Mouse (Mus musculus) limb, embryonic 13.5 days (tissue): ENCODE measurements around the gene Pdk2. TPM values are rescaled to one million over a fixed set of nuclear protein-coding genes. Genes with fewer than 3 reads are reported as not detected.
A peak's percentile ranks its signal among the peaks of the same experiment; 100 is the strongest.

Experiments
- ATAC-seq: fragments of 200-750 bp; cut with Nextera tagmentation; 2 replicates; pipeline ENCODE4 v1.8.0; 2017; ENCODE audit warnings: low read depth, moderate number of reproducible peaks, moderate TSS enrichment; ENCODE audit not compliant: low FRiP score
- H3K27ac ChIP-seq: fragments of 300-500 bp; sonication (generic); 2 replicates; pipeline ENCODE4 v1.5.1; 2015; ENCODE audit warnings: inconsistent platforms, mild to moderate bottlenecking, moderate library complexity
- H3K27me3 ChIP-seq: fragments of 300-500 bp; sonication (generic); 2 replicates; pipeline ENCODE4 v1.6.1; 2015; ENCODE audit warnings: mild to moderate bottlenecking, inconsistent platforms
- H3K36me3 ChIP-seq: fragments of 300-500 bp; sonication (generic); 2 replicates; pipeline ENCODE4 v1.6.1; 2015; ENCODE audit warnings: inconsistent platforms, mild to moderate bottlenecking, moderate library complexity
- H3K4me1 ChIP-seq: fragments of 300-500 bp; sonication (generic); 2 replicates; pipeline ENCODE4 v1.6.1; 2015; ENCODE audit warnings: inconsistent platforms
- H3K4me2 ChIP-seq: fragments of 300-500 bp; sonication (generic); replicated peaks from 2 replicates; pipeline ENCODE4 v1.6.1; 2015; ENCODE audit warnings: inconsistent platforms, mild to moderate bottlenecking, moderate library complexity
- H3K4me3 ChIP-seq: fragments of 300-500 bp; sonication (generic); 2 replicates; pipeline ENCODE4 v1.5.1; 2015; ENCODE audit warnings: moderate library complexity, mild to moderate bottlenecking, inconsistent platforms
- H3K9ac ChIP-seq: fragments of 300-500 bp; sonication (generic); 2 replicates; pipeline ENCODE4 v1.6.1; 2015; ENCODE audit warnings: mild to moderate bottlenecking, inconsistent platforms
- H3K9me3 ChIP-seq: fragments of 300-500 bp; sonication (generic); 2 replicates; pipeline ENCODE4 v1.6.1; 2016; ENCODE audit warnings: inconsistent platforms
- WGBS: fragments of 180-500 bp; shearing (Covaris S2); methylation state at CpG from one replicate; pipeline ENCODE4 v1.1.7; 2015; 5-methylcytosine and 5-hydroxymethylcytosine counted together
- polyA plus RNA-seq: library from polyadenylated mRNA; unstranded; fragments of >200 nt; fragmentation: Nextera tagmentation; extraction: Ambion mirVana; gene quantifications from 2 replicates; pipeline ENCODE4 v1.2.1, GENCODE M21; 2015

The Pdk2 gene
- polyA plus RNA-seq, 1 experiment from 2014 or later, result 34.9 TPM

- Histone ChIP-seq H3K4me3 (no peak overlapping the region), H3K36me3 (no peaks in the 10 kb centered on the region), H3K4me1 (peaks cover 11% of the 10 kb centered on the region), H3K27me3 (peaks cover 26% of the 10 kb centered on the region; the same call in 1 of the 2 replicates), H3K4me2 (peak overlapping the region; percentile 50), H3K9ac (no peak overlapping the region), H3K27ac (no peak overlapping the region), H3K9me3 (no peaks in the 10 kb centered on the region)
- WGBS, result 30% methylated on average over 19 of the region's 19 CpGs
- peak; percentile 54; the same call in 1 of the 2 replicates for ATAC-seq
Observed at GRCm38 (mm10) chr11:95056768-95057501, 15.8 kb upstream of the Pdk2 start.

GRCm38 (mm10) chr11:95053062-95053461, 11.9 kb upstream of the Pdk2 start:
- WGBS, result 63% methylated on average over 9 of the region's 9 CpGs
- ATAC-seq, result no peak
- Histone ChIP-seq H3K4me1 (peaks cover 11% of the 10 kb centered on the region), H3K36me3 (no peaks in the 10 kb centered on the region), H3K4me3 (no peak overlapping the region), H3K27ac (no peak overlapping the region), H3K9me3 (no peaks in the 10 kb centered on the region), H3K9ac (no peak overlapping the region), H3K4me2 (no peak overlapping the region), H3K27me3 (peaks cover 24% of the 10 kb centered on the region; the same call in 1 of the 2 replicates)

- Histone ChIP-seq H3K4me1 (0 out of 2 replicates have a peak, but pooled peaks cover 4% of the 10 kb centered on the region), H3K9me3 (no peaks in the 10 kb centered on the region), H3K27ac (no peak overlapping the region), H3K4me2 (no peak overlapping the region), H3K27me3 (no peaks in the 10 kb centered on the region), H3K9ac (no peak overlapping the region), H3K36me3 (no peaks in the 10 kb centered on the region), H3K4me3 (no peak overlapping the region)
- ATAC-seq, result peak; percentile 62
- WGBS, result 62% methylated on average over 9 of the region's 9 CpGs
Observed at GRCm38 (mm10) chr11:95046980-95047680, 6.0 kb upstream of the Pdk2 start.

GRCm38 (mm10) chr11:95044185-95044870, 3.2 kb upstream of the Pdk2 start:
- 51% methylated on average over 12 of the region's 13 CpGs for WGBS
- Histone ChIP-seq H3K4me1 (peaks cover 19% of the 10 kb centered on the region), H3K9me3 (no peaks in the 10 kb centered on the region), H3K9ac (no peak overlapping the region), H3K36me3 (no peaks in the 10 kb centered on the region), H3K27me3 (no peaks in the 10 kb centered on the region), H3K27ac (no peak overlapping the region), H3K4me2 (no peak overlapping the region), H3K4me3 (no peak overlapping the region)
- no peak for ATAC-seq

GRCm38 (mm10) chr11:95043608-95044007, 2.5 kb upstream of the Pdk2 start:
- H3K27ac ChIP-seq, result no peak overlapping the region
- no peak overlapping the region for H3K4me3 ChIP-seq
- no peak for ATAC-seq
- no peaks in the 10 kb centered on the region for H3K27me3 ChIP-seq
- H3K4me2 ChIP-seq, result no peak overlapping the region
- no peak overlapping the region for H3K9ac ChIP-seq
- H3K4me1 ChIP-seq, result peaks cover 19% of the 10 kb centered on the region
- H3K9me3 ChIP-seq, result no peaks in the 10 kb centered on the region
- WGBS, result 52% methylated on average over 7 of the region's 7 CpGs
- H3K36me3 ChIP-seq, result peaks cover 5% of the 10 kb centered on the region

DNA sequence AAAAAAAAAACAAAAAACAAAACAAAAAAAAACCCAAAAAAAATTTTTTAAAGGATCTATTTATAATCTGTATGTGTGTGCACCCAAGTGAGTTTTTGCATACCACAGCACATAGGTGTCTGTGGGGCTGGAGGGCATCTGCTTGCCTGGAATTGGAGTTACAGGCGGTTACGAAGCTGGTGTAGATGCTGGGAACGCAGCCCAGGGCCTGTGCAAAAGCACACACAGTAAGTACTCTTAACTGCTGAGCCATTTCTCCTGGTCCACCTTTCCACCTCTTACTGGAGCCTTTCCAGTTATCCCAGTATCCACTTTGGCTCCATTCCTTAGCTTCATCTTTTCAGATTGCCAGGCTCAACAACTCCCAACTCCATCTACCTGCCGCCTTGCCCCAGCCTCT, 1.9 kb upstream of the Pdk2 start:
- 86% methylated on average over 4 of the region's 4 CpGs for WGBS
- H3K27ac ChIP-seq, result no peak overlapping the region

GRCm38 (mm10) chr11:95042096-95042495, 942 bp upstream of the Pdk2 start:
- peaks cover 19% of the 10 kb centered on the region for H3K4me1 ChIP-seq
- H3K9ac ChIP-seq, result peak overlapping the region; percentile 59
- ATAC-seq, result no peak
- no peaks in the 10 kb centered on the region for H3K9me3 ChIP-seq
- H3K4me3 ChIP-seq, result peak overlapping the region; percentile 81
- 0% methylated on average over 11 of the region's 11 CpGs for WGBS
- peaks cover 20% of the 10 kb centered on the region for H3K36me3 ChIP-seq
- H3K4me2 ChIP-seq, result peak overlapping the region; percentile 85
- peak overlapping the region; percentile 44; the same call in 1 of the 2 replicates for H3K27ac ChIP-seq
- H3K27me3 ChIP-seq, result no peaks in the 10 kb centered on the region

More for the DNA sequence above, 1.9 kb upstream of the Pdk2 start:
- Histone ChIP-seq H3K4me2 (no peak overlapping the region), H3K9me3 (no peaks in the 10 kb centered on the region), H3K4me1 (peaks cover 19% of the 10 kb centered on the region), H3K27me3 (no peaks in the 10 kb centered on the region), H3K4me3 (no peak overlapping the region), H3K36me3 (peaks cover 11% of the 10 kb centered on the region), H3K9ac (no peak overlapping the region)
- no peak for ATAC-seq

DNA sequence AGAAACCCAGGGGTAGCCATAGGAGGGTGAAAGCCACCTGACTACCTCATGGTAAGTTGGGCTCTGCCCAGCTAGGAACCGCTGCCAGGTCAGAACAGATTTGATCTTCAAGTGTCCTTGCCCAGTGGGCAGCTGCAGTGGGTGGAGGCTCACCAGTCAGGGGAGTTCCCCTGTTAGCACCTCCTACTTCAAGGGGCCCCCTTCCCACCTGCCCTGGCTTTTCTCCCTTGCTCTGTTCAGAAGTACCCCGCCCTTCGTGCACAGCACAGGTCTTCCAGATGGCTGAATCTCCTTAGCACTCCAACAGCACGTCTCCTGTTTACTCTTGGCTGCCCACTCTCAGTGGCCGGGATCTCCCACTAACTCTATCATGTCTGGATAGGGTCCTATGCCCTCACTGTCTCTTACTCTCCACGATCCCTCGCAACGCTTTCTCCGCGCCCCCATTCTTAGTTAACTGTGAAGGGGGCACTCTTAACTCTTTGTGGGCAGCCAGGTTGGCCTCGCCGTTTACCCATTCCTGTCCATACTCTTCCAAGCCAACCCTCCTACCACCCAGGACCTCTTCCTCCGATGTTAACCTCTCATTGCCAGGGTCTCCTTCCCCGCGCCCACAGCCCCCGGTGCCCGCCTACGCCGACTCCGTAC, 539 bp downstream of the Pdk2 start:
- peak overlapping the region; percentile 77; the same call in 1 of the 2 replicates for H3K27ac ChIP-seq
- under 1% methylated on average over 20 of the region's 20 CpGs for WGBS
- peaks cover 19% of the 10 kb centered on the region for H3K4me1 ChIP-seq
- peak overlapping the region; percentile 83 for H3K9ac ChIP-seq
- peak; percentile 25 for ATAC-seq
- peak overlapping the region; percentile 81 for H3K4me3 ChIP-seq
- no peaks in the 10 kb centered on the region for H3K9me3 ChIP-seq
- H3K27me3 ChIP-seq, result no peaks in the 10 kb centered on the region
- H3K36me3 ChIP-seq, result peaks cover 34% of the 10 kb centered on the region
- H3K4me2 ChIP-seq, result peak overlapping the region; percentile 85

DNA sequence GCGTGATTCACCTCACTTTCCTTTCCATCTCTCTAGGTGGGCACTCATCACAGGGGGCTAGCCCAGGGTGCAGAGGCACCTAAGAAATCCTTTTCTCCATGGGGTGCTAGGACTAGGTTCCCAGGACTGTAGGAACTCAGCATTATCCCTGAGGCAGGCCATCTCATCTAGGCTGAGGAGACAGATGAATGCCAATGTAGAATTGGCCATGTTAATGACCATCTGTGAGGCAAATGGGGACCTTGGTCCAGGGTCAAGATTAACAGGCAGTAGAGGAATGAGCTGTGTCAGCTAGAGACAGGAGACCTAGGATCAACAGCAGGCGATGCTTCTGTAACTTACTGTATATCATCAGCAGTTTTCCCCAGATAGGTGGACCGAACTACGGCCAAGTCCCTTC, 1.4 kb downstream of the Pdk2 start:
- 76% methylated on average over 4 of the region's 4 CpGs for WGBS
- Histone ChIP-seq H3K36me3 (peaks cover 35% of the 10 kb centered on the region), H3K4me2 (peak overlapping the region; percentile 85), H3K9ac (peak overlapping the region; percentile 83; the same call in 1 of the 2 replicates), H3K9me3 (no peaks in the 10 kb centered on the region), H3K4me1 (peaks cover 19% of the 10 kb centered on the region), H3K27me3 (no peaks in the 10 kb centered on the region), H3K4me3 (peak overlapping the region; percentile 81), H3K27ac (no peak overlapping the region)
- ATAC-seq, result no peak

DNA sequence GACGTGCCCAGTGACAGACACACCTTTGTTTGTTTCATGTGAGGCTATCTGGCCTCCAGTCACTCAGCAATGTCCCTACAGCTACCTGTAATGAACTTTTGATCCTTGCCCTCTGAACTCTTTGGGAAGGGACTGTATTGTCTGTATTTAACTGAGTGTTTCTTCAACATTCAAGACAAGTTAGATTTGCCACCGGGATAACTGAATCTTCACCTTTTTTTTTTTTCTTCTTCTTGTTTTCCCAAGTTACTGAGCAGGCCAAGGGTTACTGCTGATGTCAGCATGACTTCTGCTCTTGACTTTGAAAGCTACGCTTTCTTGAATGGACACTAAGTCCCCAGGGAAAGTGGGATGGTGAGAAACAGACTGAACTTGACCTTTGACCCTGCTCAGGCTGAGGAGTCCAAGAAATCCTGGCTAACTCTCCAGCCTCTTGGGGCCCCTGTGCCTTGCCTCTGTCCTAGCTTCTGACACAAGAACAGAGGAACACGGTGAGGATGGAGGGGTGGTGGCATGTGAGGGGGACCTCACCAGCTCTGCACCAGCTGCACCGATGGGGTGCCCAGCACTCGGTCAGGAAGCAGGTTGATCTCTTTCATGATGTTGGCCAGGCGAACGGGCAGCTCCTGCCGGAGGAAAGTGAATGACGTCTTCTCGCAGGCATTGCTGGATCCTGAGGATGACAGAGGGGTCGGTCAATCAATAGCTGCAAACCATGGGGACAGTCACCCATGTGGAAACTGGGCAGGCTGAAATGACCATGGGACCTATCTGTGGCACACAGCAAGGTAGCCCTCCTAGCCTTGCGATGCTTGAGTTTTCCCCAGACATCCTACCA, 2.1 kb downstream of the Pdk2 start:
- 85% methylated on average over 13 of the region's 13 CpGs for WGBS
- H3K9me3 ChIP-seq, result no peaks in the 10 kb centered on the region
- no peak overlapping the region for H3K9ac ChIP-seq
- no peaks in the 10 kb centered on the region for H3K27me3 ChIP-seq
- H3K4me3 ChIP-seq, result no peak overlapping the region
- no peak for ATAC-seq
- no peak overlapping the region for H3K27ac ChIP-seq
- H3K36me3 ChIP-seq, result peaks cover 35% of the 10 kb centered on the region
- H3K4me1 ChIP-seq, result peaks cover 19% of the 10 kb centered on the region
- H3K4me2 ChIP-seq, result no peak overlapping the region
